Mouse (Mus musculus): ENCODE measurements at regions not wholly inside any gene's neighbourhood (a gene's known extent, or its start where the extent isn't known, plus 50 kb on each side); places are given as distances from the start of the nearest gene placed in this dataset.

DNA sequence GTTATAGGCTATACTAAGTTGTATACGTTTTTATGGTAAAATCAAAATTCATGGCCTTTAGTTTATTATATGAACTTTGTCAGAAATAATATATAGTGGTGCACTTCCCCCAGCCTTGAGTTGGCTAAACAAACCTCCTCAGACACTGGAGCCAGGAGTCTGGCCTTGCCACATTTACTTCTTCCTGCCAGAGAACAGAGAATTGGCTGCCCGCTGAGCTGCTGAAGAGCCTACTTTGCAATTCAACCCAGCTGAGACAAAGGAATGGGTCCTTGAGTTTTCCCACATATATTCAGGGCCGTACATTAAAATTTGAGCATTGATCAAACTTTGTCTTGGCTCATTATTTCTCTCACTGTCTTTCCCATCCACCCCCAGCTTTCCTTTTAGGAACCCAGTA is 161.9 kb upstream of the Plcxd3 start:
- no peak for TF ChIP-seq CHD2 (IDR thresholded peaks at IDR 0.05; ENCODE audit: low read depth, low read length)
- TF ChIP-seq ZNF384 (IDR thresholded peaks at IDR 0.05; ENCODE audit: low read depth, low read length): no peak
- no peak for TF ChIP-seq HCFC1 (IDR thresholded peaks at IDR 0.05; ENCODE audit: borderline replicate concordance, insufficient read depth, low read length)
- no peak for TF ChIP-seq ZC3H11A (IDR thresholded peaks at IDR 0.05; ENCODE audit: borderline replicate concordance, low read depth, low read length)

Data from ES-E14 (cell line).